Mouse (Mus musculus): ENCODE measurements around the gene Lactb.

- TF ChIP-seq UBTF (IDR thresholded peaks at IDR 0.05; ENCODE audit: low read depth, low read length): no peak
- no peak for TF ChIP-seq POLR2A (IDR thresholded peaks at IDR 0.05; ENCODE audit: low read depth, low read length)
- TF ChIP-seq ZC3H11A (IDR thresholded peaks at IDR 0.05; ENCODE audit: low read depth, low read length): no peak
- no peak for TF ChIP-seq SIN3A (IDR thresholded peaks at IDR 0.05; ENCODE audit: low read length)
- TF ChIP-seq MYC (IDR thresholded peaks at IDR 0.05; ENCODE audit: low read depth, low read length): no peak
- no peak for TF ChIP-seq CHD2 (IDR thresholded peaks at IDR 0.05; ENCODE audit: low read length)
- TF ChIP-seq CTCF (conservative IDR thresholded peaks at IDR 0.05 in 1 of 2, IDR thresholded peaks at IDR 0.05 in 1 of 2; ENCODE audit: low read depth in 2 of 2, low read length in 2 of 2): no peak
Measured at GRCm38 (mm10) chr9:66927696-66928402, 47.4 kb downstream of the Lactb start.

All from CH12.LX (cell line).